Mouse (Mus musculus) ES-Bruce4 (cell line): Measurements from ENCODE around the gene Olfr288.

ENCODE experiments used
- CTCF ChIP-seq: IDR thresholded peaks from one replicate; pipeline ENCODE4 v1.8.1; 2011; ENCODE audit warnings: low read depth, low read length
- POLR2A ChIP-seq: IDR thresholded peaks from one replicate; pipeline ENCODE4 v1.8.1; 2011; ENCODE audit warnings: low read length; ENCODE audit not compliant: insufficient read depth

GRCm38 (mm10) chr15:98172113-98172512, 23.2 kb downstream of the Olfr288 start:
- no peak for TF ChIP-seq POLR2A
- no peak for TF ChIP-seq CTCF
